Mouse (Mus musculus) erythroid progenitor cell, adult 5-6 weeks (primary cell): ENCODE measurements around the gene Prkcq. TPM values are rescaled to one million over a fixed set of nuclear protein-coding genes. Genes with fewer than 3 reads are reported as not detected.

Experiments
- ATAC-seq: replicated peaks from 2 replicates; pipeline ENCODE4 v1.8.0; 2016; ENCODE audit warnings: moderate number of reproducible peaks, mild to moderate bottlenecking, moderate TSS enrichment, inconsistent platforms; ENCODE audit not compliant: poor library complexity, low FRiP score, severe bottlenecking
- total RNA-seq, 2 experiments: library from RNA; stranded (forward) in 1 of 2; stranded (reverse) in 1 of 2; fragments of 150-400 nt in 1 of 2; fragments of 186-747, 209-891 nt in 1 of 2; gene quantifications; 2 replicates each; pipeline versions ENCODE4 v1.2.3 to v1.2.4; 2015 to 2017; ENCODE audit warnings: low replicate concordance in 2 of 2

The Prkcq gene
- total RNA-seq, 2 experiments from 2014 or later = 2.6 to 8.8 TPM

DNA sequence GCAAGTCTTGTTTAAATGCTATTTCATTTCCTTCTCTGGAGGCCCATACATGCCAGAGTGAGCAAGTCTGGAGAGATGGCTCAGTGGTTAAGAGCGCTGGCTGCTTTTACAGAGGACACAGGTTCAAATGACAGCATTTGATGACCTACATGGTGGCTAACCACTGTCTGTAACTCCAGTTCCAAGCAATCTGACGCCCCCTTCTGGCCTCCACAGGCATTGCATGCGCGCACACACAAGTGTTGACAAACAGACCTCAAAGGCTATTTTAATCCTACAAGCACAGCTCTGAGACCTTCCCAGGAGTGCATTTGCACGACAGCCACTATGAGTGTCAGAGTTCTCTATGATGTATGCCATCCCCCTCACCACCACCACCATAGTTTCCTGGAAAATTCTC is 94.4 kb downstream of the Prkcq start:
- ATAC-seq = no peak

DNA sequence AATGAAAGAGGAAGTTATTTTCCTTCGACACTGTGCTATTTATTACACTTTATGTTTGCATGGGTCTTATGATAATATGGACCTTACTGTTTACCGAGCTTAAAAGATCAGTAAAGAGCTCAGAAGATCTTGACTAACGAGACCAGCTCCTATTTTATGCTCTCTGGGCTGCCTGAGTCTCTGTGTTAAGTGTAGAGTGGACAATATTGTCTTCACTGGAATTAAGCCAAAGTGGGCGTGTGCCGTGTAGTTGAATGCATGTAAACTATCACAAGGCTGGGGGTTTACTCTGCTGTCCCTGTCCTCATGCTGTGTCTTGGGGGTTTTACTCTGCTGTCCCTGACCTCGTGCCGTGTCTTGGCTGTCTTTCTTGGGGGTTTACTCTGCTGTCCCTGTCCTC is 107.1 kb downstream of the Prkcq start:
- no peak for ATAC-seq

DNA sequence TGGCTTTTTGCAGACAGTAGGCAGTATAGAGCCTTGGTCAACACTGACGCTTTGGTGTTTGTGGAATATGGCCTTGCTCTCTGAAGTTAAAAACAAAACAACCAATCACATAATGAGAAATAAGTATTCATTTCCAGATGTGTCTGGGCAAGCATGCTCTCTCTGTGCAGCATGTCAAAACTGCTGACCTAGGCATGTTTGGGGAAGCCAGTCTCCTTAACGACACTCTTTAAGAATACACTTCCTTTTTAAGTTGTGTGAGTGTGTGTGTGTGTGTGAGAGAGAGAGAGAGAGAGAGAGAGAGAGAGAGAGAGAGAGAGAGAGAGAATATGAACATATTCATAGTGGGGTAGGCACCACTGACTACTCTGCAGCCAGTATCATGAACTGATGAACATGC is 108.3 kb downstream of the Prkcq start:
- no peak for ATAC-seq

DNA sequence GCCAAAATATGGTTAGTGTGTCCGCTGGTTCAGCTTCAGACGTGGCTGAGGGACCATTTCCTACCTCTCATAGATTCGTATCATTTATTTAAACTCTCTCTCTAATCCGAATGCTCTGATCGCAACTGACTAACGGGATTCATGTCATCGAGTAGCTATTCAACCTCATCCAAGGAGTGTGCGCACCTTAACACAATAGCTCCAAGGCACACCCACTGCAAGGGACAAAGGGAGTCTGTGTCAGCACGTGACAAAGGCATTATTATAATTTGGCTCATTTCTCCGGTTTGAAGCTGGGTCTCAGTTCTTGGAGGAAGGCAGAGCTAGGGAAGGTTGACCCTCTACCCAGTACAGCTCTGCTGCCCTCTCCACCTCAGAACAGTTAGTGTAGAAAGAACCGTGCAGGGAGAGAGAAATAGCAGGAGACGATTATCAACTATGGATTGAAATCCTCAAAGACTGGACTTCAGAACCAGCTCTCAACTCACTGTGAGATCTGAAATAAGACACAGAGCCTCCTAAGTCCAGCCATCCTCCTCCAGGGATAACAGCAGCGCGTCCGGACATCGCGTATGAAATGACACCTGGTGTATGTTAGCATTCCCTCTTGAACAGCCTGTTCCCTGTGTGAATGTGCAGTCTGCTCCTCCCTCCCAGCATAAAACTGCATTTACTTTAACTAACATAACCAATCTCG is 116.1 kb downstream of the Prkcq start:
- ATAC-seq = 0 out of 2 replicates have a peak, but pooled peaks have one; percentile 10

DNA sequence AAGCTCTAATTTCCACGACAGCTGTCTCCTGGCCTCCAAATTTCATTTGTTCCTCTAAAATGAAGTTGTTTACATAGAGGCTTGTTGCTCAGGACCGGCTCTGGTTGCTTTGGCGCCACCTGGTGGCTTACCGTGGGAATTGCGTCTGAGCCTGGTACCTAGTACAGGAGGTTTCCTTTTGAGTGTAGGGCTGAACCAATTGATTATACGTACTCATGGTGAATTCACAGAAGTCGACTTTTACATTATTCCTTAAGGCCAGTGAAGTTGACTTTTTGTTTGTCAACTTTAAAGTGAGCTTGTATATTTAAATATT is 116.6 kb downstream of the Prkcq start:
- ATAC-seq = peak; percentile 70

DNA sequence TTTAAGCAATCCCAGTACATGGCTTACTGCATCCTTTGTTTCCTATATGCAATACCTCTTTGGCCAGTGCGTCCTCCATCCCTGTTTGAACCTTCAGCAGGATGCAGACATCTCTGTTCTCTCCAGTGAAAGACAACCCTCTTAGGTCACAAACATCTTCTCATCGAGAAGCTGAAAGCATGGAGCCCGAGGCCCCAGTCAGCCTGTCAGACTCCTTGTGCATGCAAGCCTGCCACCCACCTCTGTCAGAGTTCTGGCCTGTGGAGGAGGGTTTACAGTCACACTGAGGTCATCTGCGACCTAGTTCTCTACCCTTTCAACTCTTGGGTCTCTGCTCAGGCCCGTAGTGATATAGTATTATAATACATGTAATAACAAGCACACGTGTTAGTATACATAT is 119.0 kb downstream of the Prkcq start:
- no peak for ATAC-seq

DNA sequence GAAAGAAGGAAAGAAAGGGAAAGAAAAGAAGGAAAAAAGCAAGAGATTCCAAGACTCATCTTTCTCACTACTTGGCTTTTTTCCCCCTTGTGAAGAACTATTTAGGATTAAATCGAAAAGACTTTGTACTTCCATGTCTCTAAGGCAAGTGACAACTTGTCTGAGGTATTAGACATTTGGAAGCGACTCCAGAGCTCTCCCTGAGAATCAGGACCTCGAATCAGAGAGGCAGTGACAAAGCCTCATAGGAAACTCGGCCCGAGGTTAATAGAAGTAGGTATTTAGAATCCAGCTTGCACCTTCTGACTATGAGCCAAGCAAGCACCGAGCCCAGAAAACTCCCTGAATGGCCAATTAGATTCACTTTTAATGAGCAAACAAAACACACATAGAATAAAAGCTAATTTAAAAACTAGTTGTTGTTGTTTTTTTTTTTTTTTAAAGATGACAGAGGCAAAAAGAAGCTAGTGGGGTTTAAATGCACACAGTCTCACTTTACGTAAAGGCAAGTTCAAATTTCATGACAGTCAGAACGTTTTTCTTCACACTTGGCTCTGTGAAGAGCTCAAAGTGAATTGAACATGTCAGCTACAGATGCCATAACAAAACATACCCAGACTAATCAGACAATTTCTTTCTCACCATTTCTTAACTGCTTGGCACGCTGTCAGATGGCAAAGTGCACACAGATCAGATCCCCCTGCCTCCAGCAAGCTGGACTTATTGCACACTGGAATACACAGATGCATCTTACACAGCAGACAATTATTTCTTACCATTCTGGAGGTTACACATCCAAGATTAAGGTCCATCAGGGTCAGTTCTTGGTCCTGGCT is 119.9 kb downstream of the Prkcq start:
- no peak for ATAC-seq

DNA sequence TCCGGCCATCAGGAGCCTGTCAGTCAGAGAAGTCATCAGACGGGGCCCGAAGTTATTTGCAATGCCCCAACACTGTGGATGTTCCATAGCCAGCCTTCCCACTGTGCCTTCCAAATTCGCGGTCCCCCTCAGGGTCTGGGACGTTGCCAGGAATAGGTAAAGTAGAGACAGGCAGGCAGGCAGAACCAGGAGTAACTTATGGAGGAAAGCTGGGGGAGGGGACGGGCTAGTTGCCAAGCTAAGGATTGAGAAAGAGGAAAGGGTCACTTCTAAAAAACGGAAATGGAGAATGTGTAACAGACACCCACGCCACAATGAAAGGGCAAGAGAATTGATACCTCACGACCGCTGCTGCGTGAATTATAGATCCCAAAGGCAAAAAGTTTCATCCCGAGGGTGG is 121.2 kb downstream of the Prkcq start:
- no peak for ATAC-seq

DNA sequence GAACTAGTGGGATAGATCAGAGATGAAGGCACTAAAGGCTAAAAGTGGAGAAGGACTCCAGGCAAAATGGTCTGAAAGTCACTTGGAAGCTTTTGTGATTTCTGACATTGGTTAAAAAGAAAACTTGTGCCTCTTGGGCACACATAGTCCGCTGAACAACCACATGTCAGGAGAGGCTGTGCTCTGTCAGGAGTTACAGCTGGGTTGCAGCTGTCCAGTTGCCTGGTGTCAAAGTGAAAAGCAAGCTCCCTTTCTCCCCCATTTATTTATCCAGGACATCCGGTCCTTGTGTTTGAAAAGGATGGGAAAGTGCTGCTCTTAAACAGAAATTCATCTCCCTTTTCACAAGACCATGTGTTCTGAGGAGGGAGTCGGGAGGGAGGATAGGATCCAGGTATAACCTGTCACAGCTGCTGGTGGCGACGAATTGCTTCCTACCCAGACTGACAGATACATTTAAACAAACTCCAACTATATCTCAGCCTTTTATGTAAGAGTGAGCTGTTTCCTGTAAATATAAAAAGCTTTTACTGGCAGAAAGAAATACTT is 122.8 kb downstream of the Prkcq start:
- ATAC-seq = no peak

DNA sequence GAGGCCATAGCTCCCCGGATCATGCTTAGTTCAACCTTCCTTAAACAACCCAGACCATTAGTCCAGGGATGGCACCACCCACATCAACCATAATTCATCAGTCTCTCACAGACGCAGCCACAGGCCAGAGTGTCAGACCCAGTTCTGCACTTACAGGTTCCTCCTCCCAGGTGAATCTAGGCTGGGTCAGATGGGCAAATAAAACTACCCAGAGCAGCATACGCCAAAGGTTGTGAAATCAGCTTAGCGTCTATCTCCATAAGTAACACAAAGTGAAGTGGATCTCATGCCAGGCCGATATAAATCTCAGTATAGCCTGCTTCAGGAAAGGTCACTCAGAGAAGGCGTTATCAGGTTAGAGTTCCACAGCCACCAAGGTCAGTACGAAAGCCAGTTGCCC is 126.9 kb downstream of the Prkcq start:
- ATAC-seq = no peak

DNA sequence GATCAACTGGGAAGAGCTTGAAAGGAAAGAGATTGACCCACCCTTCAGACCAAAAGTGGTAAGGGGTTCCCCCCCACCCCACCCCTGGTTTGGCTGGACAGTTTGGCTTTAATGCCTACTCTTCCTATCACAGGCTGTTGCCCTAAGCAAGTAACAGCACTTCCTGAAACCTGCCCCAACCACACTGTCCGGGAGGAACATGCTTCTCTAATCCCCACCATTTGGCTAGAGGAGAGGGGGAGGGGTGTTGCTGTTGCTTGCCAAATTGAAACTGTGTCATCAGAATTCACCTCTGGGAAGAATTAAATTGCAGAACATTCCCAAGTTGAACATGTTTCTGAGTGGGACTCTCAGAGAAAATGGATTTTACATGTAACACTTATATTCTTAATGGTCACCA is 127.5 kb downstream of the Prkcq start:
- no peak for ATAC-seq

DNA sequence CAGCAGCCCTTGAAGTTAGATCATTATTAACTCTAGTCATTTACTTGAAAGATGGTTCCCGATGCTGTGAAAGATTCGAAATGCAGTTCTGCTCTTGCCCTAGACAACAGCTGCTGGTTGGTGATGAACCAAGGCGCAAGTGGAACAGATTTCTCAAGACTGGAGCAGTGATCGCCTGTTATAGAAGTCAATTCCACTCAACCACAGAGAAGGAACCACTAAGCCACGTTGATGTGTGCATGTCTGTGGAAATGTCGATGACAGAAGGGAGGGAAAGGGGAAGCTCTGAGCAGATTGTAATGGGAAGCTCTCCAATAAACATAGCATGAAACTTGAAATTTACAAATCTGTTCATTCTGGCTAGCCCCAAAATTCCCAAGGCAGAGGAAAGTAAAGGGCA is 128.5 kb downstream of the Prkcq start:
- ATAC-seq = no peak

DNA sequence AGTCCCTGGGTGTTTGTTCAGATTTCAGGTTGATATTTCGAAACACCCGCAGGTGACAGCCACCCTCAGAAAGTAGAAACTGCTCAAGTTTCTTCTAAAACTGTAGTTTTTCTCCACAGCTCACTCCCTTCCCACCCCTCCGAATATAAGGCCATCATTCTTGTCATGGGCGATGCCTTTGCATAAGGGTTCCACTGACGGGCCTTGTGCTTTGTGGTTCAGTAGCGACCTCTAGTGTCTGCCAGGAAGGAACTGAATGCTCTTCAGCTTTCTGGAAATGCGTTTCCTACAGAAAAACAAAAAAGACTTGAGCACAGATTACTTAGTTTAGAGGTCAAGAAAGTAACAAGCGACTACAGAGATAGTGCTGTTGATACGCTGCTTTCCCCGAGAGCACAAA is 148.3 kb downstream of the Prkcq start:
- ATAC-seq = no peak

DNA sequence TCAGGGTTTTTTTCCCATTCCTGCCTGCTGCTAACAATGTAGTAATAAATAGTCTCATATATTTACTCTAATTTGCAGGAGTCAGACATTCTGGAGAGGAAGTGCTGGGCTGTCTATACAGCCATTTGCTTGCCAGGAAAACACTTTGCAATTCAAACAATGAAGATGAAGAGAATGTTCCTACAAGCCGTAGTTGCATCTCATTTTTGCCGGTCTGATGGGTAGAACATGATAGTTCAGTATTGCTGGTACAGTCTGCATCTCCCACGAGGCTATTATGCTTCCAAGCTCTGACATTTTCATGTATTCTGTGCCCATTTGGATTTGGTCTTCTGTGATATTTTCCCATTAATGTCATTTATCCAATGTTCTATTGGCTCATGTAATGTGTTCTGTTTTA is 150.5 kb downstream of the Prkcq start:
- no peak for ATAC-seq

DNA sequence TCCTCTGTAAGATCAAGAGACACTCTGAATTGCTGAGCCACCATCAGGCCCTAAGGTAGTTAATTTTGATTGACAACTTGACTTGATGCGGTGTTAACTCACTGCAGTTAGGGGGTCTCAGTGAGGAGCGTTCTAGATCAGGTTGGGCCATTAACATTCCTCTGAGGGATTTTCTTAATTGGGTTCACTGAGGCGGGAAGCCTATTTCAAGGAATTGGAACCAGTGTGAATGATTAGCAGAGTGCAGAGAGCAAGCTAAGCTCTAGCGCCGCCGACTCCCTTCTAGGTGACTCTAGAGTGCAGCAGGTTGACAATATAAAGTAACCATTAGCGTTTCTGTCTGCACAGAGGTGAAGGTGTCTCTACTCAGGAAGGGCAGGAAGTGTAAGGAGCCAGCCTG is 155.4 kb downstream of the Prkcq start:
- no peak for ATAC-seq

DNA sequence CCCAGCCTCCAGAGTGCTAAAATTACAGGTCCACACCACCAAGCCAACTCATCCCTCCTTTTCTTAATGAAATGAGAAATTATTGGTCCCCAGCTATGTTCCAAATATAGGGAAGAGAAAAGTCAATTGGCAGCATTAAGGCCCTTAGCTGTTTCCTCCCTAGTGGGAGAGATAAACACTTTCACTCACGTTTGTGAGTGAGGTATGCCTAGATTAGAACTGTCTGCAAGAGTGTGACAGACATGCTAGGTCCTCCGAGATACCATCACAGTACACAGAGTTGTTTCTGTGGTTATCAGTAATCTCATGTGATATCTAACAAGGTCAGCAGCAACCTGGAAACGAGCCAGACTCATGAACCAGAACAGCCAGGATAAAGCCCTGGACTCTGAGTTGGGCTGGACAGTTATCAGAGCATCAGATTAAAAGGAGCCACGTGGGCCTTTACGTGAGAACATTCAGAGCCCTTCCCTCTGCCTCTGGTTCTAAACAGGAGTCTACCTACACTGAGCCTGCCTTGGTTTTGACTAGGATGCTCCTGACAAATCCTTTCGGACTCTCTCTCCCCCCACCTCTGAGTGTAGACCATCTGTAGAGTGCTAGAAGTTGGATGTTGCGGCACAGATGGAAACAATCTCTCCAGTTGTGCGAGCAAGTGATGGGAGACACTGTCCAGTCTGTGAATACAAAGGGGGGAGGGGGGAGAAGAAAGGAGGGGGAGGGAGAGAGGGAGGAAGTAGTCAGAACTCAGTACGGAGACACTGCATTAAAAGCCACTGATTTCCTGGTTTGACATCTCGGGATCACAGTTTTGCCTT is 157.7 kb downstream of the Prkcq start:
- no peak for ATAC-seq

DNA sequence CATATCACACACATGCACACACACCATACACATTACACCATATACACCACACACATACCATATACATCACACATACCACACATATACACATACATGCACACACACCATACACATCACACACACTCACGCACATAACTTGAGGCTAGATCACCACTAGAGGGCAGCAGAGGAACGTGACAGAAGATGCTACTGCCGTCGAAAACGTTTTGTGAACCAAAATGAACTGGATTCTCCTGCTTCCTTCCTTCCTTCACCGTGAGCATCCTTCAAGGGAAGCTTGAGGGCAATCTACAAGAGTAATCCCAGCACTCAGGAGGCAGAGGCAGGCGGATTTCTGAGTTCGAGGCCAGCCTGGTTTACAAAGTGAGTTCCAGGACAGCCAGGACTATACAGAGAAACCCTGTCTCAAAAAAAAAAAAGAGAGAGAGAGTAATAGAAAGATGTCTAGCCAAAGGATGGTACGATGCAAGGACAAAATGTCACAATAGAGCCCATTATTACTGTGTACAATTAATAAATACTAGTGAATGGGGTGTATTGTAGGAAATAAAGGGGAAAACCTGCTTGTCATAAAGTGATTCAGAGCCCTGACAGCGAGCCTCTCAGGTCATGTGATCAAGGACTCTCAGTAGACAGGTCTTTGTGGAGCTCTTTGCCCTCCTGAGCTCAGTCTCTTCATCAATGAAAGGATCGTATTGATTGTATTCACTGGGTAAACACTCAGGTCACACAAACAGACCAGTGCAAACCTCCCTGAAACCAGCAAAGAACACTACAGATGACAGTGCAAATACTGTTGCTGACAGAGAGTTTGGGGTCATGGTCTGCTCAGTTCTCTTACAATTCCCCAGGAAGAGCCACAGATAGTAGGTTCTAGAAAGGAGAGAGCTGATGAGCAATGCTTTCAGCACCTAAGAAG is 159.9 kb downstream of the Prkcq start:
- peak; percentile 67 for ATAC-seq

DNA sequence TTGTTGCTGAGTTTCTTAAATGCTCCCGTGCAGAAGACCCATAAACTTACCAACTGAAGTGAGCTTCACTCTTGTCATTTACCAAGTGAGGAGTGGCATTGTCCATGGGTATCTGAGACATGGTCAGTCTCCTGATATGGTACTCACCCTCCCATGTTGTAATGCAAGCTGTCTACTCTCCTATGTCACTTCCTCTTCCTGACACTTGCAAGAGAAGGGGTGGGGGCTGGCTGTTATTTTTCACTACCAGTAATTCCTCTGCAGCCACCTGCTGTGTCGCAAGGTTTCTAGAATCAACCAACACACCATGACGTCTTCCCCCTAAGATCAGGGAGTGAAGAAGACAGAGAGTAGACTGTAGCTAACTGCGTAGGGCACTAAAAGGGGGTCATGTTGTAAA is 160.6 kb downstream of the Prkcq start:
- no peak for ATAC-seq

DNA sequence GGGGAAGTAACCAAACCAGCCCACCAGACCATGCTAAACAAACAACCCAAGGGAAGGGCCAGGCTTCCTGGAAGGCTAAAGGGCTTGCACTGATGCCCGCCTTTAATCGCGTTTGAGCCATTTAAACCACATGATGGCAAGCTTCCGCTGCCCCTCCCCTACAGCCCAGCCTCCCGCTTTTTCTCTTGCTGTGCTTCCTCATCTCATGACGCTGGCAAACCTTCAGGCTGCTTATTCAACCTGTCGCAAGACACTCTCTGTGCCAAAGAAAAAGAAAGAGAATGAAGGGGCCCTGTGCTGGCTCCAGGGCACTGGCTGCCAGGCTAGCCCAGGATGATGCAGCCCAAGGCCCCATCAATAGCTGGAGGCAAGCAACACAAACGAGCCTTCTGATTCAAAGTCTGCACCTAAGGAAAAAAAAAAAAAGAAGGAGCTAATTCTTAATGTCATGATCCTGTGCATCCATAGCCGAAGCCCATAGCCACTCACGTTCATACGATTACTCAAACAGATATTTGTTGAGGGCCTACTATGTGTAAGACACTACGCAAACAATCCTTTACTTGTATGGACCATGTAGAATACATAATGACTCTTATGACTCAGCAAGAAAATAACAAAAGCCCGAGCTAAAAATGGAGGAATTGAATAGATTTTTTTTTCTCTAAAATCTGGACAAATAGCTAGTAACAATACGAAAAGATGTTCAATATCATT is 161.6 kb downstream of the Prkcq start:
- no peak for ATAC-seq
